Mouse (Mus musculus) v-Abl transformed pro-B cells (cell line): ENCODE measurements at regions not wholly inside any gene's neighbourhood (a gene's known extent, or its start where the extent isn't known, plus 50 kb on each side); places are given as distances from the start of the nearest gene placed in this dataset.

Experiments used
- in situ Hi-C, 2 experiments: fragments of 400-800 bp; cut with MboI; formaldehyde crosslinking; loops; one replicate each; pipeline ENCODE4 v1.15.1; 2025; ENCODE audit not compliant: unreplicated experiment in 2 of 2

DNA sequence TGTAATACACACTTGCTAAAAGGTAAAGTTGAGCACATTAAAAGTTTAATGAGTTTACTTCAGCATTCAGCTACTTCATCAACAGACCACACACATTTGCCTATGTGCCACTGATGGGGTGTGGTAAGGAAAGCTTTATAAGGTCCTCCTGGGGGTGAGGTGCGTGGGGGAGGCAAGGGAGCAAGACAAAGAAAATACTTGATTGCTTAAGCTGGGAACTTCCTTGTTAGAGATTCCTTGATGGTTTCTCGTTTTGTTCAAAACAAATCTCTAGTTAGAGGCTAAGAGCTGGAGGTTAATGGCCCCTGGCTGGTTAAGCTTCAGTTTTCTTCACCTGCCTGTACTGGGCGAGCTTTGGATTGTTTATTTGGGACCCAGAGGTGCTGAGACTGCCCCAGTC, 220.7 kb downstream of the Maf start:
- in situ Hi-C loops, result no loop called here

DNA sequence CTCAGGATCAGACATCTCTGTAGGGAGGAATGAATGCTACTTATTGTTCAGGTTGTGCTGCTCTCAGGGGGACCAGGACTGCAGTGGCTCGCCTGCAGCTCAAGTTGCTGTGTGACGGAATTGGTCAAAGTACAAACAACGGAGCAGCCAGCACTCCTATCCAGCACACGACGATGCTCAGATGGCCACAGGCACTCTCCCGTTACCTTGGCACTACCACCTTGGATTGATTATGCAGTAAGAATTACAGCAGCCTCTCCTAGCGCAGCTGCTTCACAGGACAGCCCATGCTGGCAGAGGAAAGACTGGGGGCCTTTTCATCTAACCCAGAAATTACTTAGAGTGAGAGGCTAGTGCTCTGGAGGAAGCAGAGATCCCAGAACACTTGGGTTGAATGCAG, 226.5 kb downstream of the Maf start:
- in situ Hi-C loops, result no loop called here

DNA sequence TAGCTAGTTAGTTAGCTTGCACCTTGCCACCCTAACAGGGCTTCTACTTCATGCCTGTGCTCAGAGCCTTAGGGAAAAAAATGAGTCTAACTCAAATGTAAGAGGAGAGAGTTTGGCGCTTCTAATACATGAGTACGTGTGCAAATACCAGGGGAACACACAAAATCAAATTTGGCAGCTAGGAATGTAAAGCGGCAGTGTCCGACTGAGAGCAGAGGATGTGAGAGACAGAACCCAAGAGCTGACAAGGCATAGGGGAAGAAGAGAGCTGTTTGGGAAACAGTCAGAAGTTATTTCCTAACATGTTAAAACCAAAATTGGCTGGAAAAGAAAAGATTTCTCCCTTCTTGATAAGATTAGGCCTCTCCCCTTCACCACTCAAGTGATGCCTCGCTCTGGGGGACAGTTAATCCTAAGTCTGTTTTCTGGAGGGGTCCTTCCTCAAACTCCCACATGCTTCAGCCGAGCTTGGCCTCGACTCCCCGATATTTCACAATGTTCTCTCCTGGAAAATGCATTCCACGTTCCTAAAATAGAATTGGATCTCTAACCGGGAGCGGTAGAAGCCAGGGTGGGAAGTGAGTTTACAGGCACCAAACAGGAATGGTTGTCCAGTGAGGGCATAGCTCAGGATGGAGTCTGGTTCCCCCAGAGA, 229.1 kb downstream of the Maf start:
- in situ Hi-C loops, result no loop called here

DNA sequence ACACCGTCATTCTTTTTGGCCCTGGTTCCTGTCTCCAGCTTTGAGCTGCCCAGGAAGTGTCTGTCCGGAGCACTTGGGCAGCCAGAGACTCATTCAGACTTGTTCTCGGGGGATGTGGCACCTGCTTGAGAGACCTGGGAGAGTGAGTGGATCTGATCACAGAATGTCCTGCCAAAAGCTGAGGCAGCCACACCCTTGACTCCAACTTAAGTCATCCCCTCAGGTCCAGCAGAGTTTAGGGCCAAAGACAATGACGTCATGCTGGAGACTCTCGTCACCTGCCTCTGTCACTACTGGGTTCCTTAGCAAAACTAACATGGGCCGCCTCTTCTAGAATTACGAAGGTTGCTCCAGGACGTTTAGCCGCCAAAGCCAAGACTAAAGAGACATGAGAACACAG, 231.5 kb downstream of the Maf start:
- in situ Hi-C loops, result no loop called here

DNA sequence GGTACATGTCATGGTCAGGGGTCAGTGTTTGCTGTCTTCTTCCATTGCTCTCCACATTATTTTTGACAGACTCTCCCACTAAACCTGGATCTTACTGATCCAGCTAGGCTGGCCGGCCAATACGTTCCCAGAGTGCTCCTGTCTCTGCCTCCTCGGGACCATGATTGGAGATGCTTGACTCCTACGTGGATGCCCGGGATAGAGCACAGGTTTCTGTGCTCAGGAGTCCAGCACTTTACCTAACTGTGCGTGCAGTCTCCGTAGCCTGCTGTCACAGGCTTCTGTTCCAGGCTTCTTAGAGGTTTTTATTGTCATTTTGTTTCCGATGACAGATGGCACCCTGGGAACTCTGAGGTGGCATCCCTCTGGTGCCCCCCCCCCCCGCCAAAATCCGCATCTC, 232.4 kb downstream of the Maf start:
- in situ Hi-C loops, result no loop called here

DNA sequence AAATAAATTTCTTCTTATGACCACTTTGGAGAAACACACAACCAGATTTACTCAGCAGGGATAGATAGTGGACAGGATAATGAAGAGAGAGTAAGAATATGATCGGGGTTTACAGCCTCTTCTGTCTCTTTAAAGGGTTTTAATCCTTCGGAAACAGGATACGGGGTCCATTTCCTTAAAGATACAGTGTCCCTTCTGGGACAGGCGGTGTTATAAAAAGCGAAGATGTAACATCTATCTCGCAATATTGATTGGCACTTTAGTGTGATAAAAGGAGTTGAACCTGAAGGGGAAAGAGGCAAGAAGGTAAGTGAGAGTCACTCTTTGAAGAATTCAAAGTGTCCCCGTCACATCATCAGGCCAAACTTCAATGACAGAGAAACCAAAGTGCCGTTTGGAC, 233.6 kb downstream of the Maf start:
- in situ Hi-C loops, result no loop called here

DNA sequence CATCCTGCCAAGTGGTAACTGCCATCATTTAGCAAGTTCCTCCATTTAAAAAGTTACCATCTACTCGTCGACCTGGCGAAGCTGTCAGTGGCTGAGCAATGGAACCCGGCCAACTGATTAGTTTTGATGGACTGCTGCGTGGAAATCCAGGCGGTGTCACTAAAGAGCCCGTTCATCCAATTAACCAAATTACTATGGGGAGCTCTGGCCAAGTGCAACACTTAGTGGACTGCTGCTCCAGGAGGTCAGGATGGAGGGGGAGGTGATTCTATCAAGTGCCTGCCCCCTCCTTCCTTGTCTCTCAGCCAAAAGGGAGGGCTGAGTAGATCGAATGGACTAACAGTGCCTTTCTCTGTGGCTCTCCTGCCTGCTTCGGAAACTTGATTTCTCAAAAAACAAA, 241.0 kb downstream of the Maf start:
- in situ Hi-C loops, result no loop called here

DNA sequence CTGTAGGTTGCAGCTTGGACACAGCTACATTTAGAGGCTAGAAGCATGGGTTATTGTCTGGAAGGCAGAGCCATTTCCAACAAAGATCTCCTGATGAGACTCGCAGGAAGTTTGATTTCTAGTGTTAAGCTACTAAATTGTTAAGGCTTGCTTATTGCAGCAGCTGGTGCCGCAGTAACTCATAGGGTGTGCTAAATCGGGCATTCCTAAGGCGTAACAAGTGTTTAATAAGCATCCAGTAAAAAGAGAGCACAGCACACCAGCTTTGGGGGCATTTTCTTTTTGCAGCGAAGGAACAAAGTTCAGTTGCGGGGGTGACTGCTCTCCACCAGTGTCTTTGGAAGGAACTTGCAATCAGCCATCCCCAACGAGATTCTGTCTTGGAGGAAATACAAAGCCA, 241.5 kb downstream of the Maf start:
- in situ Hi-C loops, result no loop called here

DNA sequence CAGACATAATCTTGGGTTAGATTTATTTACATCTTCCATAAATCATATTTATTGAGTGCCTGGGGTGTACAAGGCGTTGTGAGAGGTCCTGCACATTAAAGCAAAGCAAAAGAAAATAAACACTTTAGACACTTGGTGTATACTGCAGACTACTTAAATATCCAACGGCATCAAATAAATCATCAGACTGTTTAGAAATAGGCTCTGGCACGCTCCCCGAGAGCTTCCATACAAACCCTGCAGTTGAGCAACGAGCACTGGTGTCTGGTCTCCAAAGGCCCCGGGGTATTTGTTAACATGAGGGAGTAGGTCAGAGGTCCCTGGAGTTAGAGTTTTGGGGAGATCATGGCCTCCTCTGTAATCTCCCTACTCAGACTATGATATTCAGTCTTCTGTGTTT, 244.9 kb downstream of the Maf start:
- in situ Hi-C loops, result no loop called here

DNA sequence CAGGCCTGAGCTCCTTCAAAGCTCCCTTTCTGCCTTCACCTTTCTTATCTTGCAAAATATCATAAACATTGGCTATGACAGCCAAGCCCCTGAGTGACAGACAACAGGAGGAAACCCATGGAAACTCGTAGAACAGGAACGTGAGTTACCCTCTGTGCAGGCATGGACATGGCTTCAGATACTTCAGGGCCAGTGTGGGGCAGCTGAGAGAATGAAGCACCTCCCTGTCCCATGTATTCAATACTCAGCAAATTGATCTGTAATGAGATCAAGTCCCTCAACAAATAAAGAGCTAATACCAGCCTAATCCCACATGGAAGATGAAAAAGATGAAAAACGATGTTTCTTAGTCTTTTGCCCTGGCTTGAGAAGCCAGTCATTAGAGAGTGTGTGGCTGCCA, 249.5 kb downstream of the Maf start:
- in situ Hi-C loops, result no loop called here

DNA sequence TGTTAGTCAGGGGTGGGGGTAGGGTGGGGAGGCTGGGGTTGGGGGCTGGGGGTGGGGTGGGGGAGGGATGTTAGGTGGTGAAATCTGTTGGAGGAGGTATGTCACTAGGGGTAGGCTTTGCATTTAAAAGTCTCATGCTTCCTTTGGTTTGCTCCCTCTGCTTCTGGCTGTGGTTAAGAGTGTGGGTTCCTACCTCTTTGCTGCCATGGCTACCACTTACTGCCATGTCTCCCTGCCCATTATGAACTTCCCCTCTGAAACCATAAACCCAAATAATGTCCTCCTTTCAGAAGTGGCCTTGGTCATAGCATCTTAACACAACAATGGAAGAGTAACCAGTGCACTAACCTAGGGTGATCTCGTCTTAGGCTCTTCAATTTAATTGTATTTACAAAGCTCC, 256.8 kb downstream of the Maf start:
- in situ Hi-C loops, result no loop called here

DNA sequence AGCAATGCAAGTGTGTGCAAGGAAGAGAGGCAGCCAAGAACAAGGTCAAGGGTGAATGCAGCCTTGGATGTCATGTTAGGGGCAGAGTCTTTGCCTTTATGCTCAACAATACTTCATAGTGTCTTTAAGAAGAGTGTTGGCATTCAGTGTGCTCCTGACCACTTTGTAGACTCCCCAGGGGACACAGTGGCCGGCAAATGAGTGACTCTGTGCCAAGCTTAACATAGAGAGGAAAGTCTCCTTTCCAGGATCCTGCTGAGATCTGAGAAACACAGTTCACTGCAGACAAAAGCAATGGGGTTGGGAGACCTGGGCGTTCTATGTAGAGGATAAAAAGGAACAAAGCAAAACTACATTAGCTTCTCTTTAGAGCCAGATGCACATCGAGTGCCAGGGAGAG, 259.2 kb downstream of the Maf start:
- in situ Hi-C loops, result no loop called here

DNA sequence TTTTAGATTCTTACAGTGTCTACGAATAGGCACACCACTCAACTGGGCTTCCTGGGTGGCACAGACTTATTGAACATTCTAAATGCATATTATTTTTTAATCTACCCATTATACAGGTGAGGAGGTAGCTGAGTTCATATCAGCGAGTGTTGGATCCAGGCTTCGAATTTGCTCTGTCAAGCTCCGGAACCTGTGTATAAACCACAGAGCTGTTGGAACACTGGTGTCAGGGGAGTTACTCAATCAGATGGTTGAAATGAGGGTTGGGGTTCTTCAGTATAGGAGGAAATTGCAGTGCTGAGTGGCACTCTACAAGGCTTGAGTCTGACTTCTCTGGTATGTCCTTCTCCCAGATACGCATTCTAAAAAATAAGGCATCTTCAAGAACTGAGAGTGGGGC, 263.1 kb downstream of the Maf start:
- in situ Hi-C loops, result no loop called here

DNA sequence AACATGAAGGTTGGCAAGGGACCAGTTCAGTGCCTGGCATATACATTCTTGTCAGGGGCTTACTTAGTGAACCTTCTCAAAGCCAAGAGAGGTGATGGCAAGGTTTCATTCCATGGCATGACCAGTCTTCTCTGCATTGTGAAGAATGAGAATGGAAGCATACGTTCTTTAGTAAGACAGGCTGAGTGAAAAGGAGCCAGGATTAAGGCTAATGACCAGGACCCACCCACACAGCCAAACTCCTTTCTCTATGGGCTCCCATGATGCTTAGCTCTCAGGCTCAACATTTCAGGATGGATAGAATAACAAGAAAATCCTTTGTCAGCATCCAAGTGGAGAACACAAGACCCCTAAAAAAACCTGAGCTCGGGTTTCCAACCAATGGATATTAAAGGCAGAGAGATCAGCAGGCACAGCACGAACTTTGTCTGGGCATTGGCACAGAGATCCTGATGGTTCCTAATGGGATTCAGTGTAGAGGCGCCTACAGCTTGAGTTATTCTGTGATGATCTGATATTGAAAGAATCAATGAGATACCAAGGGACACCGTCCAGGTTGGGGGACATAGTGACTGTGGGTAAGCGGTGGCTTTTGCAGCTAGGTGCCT, 265.5 kb downstream of the Maf start:
- in situ Hi-C loops, result no loop called here

DNA sequence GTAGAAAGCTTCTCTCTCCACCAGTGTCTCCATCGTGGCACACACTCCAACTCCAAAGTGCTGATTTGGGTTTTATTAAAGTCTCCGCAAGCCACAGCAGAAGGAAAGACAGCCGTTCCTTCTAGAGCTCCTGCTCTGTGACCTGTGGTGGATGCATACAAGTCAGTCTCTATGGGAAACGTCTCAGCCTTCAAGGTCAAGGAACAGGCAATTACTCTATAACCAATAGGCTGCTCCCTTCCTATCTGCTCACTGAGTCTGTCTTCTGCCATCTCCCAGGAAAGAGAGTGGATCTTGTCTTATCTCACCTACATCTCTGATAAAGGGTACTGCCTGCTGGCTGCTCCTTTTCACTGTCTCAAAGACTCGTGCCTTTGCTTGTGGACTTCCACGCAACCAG, 266.3 kb downstream of the Maf start:
- in situ Hi-C loops, result no loop called here

DNA sequence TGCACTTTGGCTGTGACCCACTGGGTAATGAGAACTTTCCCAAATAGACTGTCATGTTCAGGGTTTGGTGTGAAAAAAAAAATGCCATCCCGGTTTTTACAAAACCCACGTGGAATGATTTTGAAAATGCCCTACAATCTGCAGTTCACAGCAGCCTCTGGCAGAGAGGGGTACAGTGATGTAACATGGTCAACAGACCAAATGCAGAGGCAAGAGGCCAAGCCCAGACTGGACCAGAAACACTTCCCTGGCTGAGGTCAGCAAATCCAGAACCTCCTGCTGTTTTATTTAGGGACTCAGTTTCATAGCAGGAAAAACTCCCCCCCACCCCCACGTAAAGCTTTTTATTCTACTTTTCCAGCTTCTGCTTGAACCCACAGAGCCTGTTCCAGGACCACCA, 267.4 kb downstream of the Maf start:
- in situ Hi-C loops, result no loop called here

DNA sequence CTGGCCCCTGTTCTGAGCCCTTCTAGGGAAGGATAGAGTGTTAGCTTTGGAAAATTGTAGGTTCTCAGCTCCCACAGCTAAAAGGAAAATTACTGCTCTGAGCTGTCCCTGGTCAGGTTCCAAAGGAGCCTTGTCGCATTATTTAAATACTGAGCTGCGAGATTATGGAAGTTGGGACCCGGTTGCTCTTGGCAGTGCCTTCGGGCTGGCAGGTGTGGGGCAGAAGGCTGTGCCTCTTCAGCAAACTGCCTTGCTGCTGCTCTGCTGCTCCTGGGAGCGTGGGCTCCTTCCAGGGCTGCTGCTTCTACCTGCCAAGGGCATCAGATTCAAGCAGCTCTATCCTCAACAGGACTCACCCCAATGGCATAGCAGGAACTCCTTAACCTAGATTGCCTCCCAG, 268.1 kb downstream of the Maf start:
- in situ Hi-C loops, result no loop called here

DNA sequence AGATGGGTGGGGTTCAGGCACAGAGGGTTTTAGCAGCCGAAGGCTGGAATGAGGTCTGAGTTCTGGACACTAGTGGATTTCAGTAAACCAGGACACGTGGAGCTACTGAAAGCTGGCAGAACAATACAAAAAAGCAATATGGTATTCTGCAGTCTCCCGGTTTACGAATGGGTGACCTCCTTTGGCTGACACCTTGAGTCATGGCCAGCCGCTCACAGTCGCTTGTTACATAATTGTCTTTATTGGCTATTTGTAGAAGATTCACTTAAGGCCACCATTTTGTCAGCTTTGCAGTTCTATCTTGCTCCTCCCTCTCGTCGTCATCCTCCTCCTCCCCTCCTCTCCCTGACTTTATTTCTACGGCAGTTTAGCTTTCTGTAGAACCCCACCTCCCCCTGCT, 269.6 kb downstream of the Maf start:
- in situ Hi-C loops, result no loop called here

DNA sequence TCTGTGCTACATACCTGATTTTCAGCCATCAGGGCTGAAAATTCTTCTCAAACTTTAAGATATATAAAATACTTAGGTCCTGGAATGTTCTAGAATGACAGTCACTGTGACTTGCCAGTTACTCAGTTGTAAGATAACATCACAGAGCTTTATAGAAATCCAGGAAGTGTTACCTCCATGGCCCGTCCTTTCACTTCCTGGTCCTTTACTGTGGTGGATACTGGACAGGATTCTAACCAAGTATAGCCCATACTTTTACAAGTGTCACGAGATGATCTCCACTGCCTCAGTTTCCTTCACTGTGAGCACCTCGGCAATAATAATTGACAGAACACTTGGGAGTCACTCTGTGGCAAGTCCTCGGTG, 271.3 kb downstream of the Maf start:
- in situ Hi-C loops, result no loop called here

DNA sequence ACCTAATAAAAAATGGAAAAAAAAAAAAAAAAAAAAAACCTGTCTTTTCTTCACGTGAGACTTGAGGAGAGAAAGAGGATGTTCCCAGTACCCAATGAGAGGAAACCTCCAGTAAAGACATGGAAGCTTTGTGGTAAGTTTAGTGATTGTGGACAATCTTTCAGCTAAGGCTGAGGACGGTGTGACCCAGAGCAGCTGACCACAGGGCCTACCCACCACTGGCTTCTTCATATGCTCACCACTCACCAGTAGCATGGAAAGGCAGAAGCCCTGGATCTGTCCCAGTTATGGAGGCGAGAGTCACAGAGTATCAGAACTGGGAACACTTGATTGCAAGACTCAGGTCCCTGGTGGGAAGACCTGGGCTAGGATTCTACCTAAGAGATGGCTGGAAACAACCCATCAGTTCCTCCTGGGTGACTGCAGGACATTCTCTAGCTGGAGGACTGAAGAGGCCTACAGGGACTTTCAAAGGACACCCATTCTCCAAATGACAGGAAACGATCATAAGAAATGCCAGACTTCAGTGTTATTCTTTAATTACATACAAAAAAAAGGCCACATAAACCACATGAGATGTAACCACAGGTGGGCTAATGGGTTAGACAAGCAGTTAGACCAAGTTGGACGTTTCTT, 271.8 kb downstream of the Maf start:
- in situ Hi-C loops, result no loop called here

DNA sequence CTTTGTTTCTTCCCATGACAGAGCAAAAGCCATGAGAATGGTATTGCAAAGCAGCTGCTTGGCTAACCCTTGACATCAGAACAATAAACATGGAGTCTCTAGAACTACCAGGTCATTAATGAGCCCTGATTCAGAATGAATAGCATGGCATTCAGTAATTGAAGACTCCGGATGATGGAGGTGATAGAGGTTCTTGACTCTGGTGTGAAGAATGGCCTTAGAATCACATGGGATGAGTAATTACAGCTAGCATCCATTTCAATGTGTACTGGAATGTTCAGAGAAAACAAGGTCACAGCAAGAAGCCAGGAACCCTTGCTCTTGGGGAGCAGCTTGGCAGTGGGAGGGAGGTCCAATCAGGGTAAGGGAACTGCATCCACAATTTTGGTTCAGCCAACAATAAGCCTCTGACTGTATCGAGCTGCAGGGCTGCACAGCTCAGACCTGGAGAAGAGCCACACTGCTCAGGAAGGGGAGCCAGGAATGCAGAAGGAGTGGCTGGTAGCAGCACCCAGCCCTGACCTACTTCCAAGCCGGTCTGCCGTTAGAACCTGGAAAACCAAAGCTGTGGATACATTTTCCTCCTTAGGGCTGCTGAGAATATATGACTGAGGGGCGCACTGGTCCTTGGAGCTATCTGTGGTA, 275.1 kb downstream of the Maf start:
- in situ Hi-C loops, result no loop called here

DNA sequence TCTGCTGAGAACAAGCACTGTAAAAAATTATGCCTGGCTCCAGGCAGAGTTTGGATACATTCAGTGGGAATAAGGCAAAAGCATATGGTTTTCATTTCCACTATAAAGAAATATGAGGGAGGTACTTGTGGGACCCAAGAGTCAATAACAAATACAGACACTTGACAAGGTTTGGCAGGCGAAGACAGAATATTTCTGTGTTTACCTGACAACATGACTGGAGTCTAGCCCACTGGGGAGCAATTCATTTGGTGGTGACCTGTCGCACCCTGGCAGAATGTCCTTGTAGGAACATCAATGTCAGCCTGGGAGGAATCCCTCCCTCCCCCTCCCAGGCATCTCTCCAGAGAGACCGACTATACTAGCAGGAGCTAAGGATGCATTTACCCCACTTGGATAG, 276.8 kb downstream of the Maf start:
- in situ Hi-C loops, result no loop called here
